Mouse (Mus musculus): ENCODE measurements at regions not wholly inside any gene's neighbourhood (a gene's known extent, or its start where the extent isn't known, plus 50 kb on each side); places are given as distances from the start of the nearest gene placed in this dataset.
A peak's percentile ranks its signal among the peaks of the same experiment; 100 is the strongest.
"Not testable (repeated sequence)": the region's sequence is repeated elsewhere in the genome, so short reads cannot be mapped to it uniquely, and the experiment has no call there.

GRCm38 (mm10) chr10:8116821-8117220 lies 160.8 kb upstream of the Tab2 start:
- Histone ChIP-seq H3K9ac (ENCODE audit: low read length) (no peak overlapping the region), H3K27me3 (ENCODE audit: control insufficient read depth, insufficient read depth, low read depth, low read length) (no peaks in the 10 kb centered on the region), H3K36me3 (ENCODE audit: control insufficient read depth, insufficient read depth, low read length) (no peaks in the 10 kb centered on the region), H3K4me2 (ENCODE audit: low read depth, low read length) (no peak overlapping the region), H3K27ac (ENCODE audit: low read length) (no peak overlapping the region), H3K4me1 (replicated peaks; ENCODE audit: control insufficient read depth, insufficient read depth, low read length) (0 out of 2 replicates have a peak, but pooled peaks cover 2% of the 10 kb centered on the region), H3K9me3 (ENCODE audit: control insufficient read depth, low read length) (no peaks in the 10 kb centered on the region), H3K4me3 (ENCODE audit: low read length) (no peak overlapping the region)
- WGBS: 64% methylated on average over 8 of the region's 8 CpGs
- ATAC-seq (ENCODE audit: low read depth): no peak; the same call in 1 of the 2 replicates

- not testable (repeated sequence) for ATAC-seq (ENCODE audit: low read depth); H3K36me3 ChIP-seq (ENCODE audit: control insufficient read depth, insufficient read depth, low read length); H3K27me3 ChIP-seq (ENCODE audit: control insufficient read depth, insufficient read depth, low read depth, low read length); H3K4me1 ChIP-seq (replicated peaks; ENCODE audit: control insufficient read depth, insufficient read depth, low read length); H3K9me3 ChIP-seq (ENCODE audit: control insufficient read depth, low read length); H3K27ac ChIP-seq (ENCODE audit: low read length); H3K4me2 ChIP-seq (ENCODE audit: low read depth, low read length); H3K4me3 ChIP-seq (ENCODE audit: low read length); H3K9ac ChIP-seq (ENCODE audit: low read length)
- WGBS: 69% methylated on average over 5 of the region's 5 CpGs
These were observed 158.9 kb upstream of the Tab2 start for GRCm38 (mm10) chr10:8114932-8115331.

DNA sequence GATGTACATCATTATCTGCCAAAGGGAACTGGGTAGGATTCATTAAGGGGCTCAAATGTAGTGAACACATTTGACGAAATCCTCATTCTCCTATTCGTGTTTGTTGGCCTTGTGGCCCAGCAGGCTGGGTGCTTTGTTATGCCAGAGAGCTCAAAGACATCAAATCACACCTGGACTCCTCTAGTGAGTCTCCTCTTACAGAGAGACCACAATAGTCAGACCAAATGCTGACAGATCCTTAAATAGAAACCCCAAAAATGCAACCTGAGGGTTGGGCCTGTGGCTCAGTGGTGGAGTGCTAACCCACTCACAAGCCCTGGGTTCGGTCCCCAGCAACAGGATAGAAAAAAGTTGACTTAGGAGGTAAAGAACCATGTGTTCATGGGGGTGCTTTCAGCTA lies 158.5 kb upstream of the Tab2 start:
- WGBS: 58% methylated on average over 3 of the region's 3 CpGs
- no peak for ATAC-seq (ENCODE audit: low read depth)
- Histone ChIP-seq H3K4me3 (ENCODE audit: low read length) (no peak overlapping the region), H3K4me1 (replicated peaks; ENCODE audit: control insufficient read depth, insufficient read depth, low read length) (no peaks in the 10 kb centered on the region), H3K36me3 (ENCODE audit: control insufficient read depth, insufficient read depth, low read length) (no peaks in the 10 kb centered on the region), H3K27ac (ENCODE audit: low read length) (no peak overlapping the region), H3K27me3 (ENCODE audit: control insufficient read depth, insufficient read depth, low read depth, low read length) (no peaks in the 10 kb centered on the region), H3K4me2 (ENCODE audit: low read depth, low read length) (no peak overlapping the region), H3K9me3 (ENCODE audit: control insufficient read depth, low read length) (no peaks in the 10 kb centered on the region), H3K9ac (ENCODE audit: low read length) (no peak overlapping the region)

GRCm38 (mm10) chr10:8100489-8100888 lies 144.5 kb upstream of the Tab2 start:
- Histone ChIP-seq H3K27ac (ENCODE audit: low read length) (no peak overlapping the region), H3K36me3 (ENCODE audit: control insufficient read depth, insufficient read depth, low read length) (no peaks in the 10 kb centered on the region), H3K4me2 (ENCODE audit: low read depth, low read length) (no peak overlapping the region), H3K9ac (ENCODE audit: low read length) (no peak overlapping the region), H3K4me3 (ENCODE audit: low read length) (no peak overlapping the region), H3K4me1 (replicated peaks; ENCODE audit: control insufficient read depth, insufficient read depth, low read length) (no peaks in the 10 kb centered on the region), H3K27me3 (ENCODE audit: control insufficient read depth, insufficient read depth, low read depth, low read length) (no peaks in the 10 kb centered on the region), H3K9me3 (ENCODE audit: control insufficient read depth, low read length) (peaks cover 3% of the 10 kb centered on the region; the same call in 1 of the 2 replicates)
- no peak for ATAC-seq (ENCODE audit: low read depth)
- 57% methylated on average over 6 of the region's 6 CpGs for WGBS

DNA sequence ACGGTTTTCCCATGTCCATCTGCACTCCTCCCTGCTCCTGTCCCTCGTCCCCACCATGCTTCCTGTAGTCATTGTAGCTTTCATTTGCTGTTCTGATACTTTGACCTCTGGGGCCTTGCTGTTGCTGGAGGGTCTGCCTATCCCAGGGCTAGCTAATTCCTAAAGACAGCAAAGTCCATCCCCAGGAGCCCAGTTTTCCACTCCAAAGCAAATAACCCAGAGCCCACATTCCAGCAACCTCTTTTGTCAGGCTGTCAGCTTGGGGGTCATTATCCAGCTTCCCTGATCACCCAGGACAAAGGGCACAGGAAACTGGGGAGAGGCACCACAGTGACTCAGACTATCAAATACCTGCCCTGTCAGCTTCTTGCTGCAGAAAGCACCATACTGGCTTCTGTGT lies 139.9 kb upstream of the Tab2 start:
- 46% methylated on average over 2 of the region's 2 CpGs for WGBS
- no peak overlapping the region for H3K4me3 ChIP-seq (ENCODE audit: low read length)
- H3K4me2 ChIP-seq (ENCODE audit: low read depth, low read length): no peak overlapping the region
- peaks cover 6% of the 10 kb centered on the region for H3K4me1 ChIP-seq (replicated peaks; ENCODE audit: control insufficient read depth, insufficient read depth, low read length)
- no peak for ATAC-seq (ENCODE audit: low read depth)
- no peaks in the 10 kb centered on the region for H3K36me3 ChIP-seq (ENCODE audit: control insufficient read depth, insufficient read depth, low read length)
- H3K27me3 ChIP-seq (ENCODE audit: control insufficient read depth, insufficient read depth, low read depth, low read length): no peaks in the 10 kb centered on the region
- no peaks in the 10 kb centered on the region for H3K9me3 ChIP-seq (ENCODE audit: control insufficient read depth, low read length)
- H3K9ac ChIP-seq (ENCODE audit: low read length): no peak overlapping the region
- no peak overlapping the region for H3K27ac ChIP-seq (ENCODE audit: low read length)

- no peaks in the 10 kb centered on the region for H3K9me3 ChIP-seq (ENCODE audit: control insufficient read depth, low read length)
- H3K27me3 ChIP-seq (ENCODE audit: control insufficient read depth, insufficient read depth, low read depth, low read length): no peaks in the 10 kb centered on the region
- no peak overlapping the region for H3K27ac ChIP-seq (ENCODE audit: low read length)
- no peak overlapping the region for H3K4me3 ChIP-seq (ENCODE audit: low read length)
- ATAC-seq (ENCODE audit: low read depth): no peak
- no peak overlapping the region for H3K4me2 ChIP-seq (ENCODE audit: low read depth, low read length)
- WGBS: 87% methylated on average over 3 of the region's 3 CpGs
- H3K36me3 ChIP-seq (ENCODE audit: control insufficient read depth, insufficient read depth, low read length): no peaks in the 10 kb centered on the region
- no peak overlapping the region for H3K9ac ChIP-seq (ENCODE audit: low read length)
- peaks cover 6% of the 10 kb centered on the region for H3K4me1 ChIP-seq (replicated peaks; ENCODE audit: control insufficient read depth, insufficient read depth, low read length)
These were observed 139.2 kb upstream of the Tab2 start for GRCm38 (mm10) chr10:8095206-8095605.

- H3K9me3 ChIP-seq (ENCODE audit: control insufficient read depth, low read length): no peaks in the 10 kb centered on the region
- no peak overlapping the region for H3K4me3 ChIP-seq (ENCODE audit: low read length)
- H3K4me1 ChIP-seq (replicated peaks; ENCODE audit: control insufficient read depth, insufficient read depth, low read length): peaks cover 12% of the 10 kb centered on the region
- no peak overlapping the region for H3K9ac ChIP-seq (ENCODE audit: low read length)
- H3K27me3 ChIP-seq (ENCODE audit: control insufficient read depth, insufficient read depth, low read depth, low read length): no peaks in the 10 kb centered on the region
- ATAC-seq (ENCODE audit: low read depth): peak; percentile 77
- H3K4me2 ChIP-seq (ENCODE audit: low read depth, low read length): no peak overlapping the region; the same call in 1 of the 2 replicates
- no peaks in the 10 kb centered on the region for H3K36me3 ChIP-seq (ENCODE audit: control insufficient read depth, insufficient read depth, low read length)
- WGBS: 27% methylated on average over 8 of the region's 8 CpGs
- no peak overlapping the region for H3K27ac ChIP-seq (ENCODE audit: low read length)
These were observed 136.0 kb upstream of the Tab2 start for GRCm38 (mm10) chr10:8091871-8092552.

GRCm38 (mm10) chr10:8089296-8089695 lies 133.3 kb upstream of the Tab2 start:
- WGBS: 30% methylated on average over 9 of the region's 9 CpGs
- no peak overlapping the region; the same call in 1 of the 2 replicates for H3K4me2 ChIP-seq (ENCODE audit: low read depth, low read length)
- peaks cover 14% of the 10 kb centered on the region for H3K4me1 ChIP-seq (replicated peaks; ENCODE audit: control insufficient read depth, insufficient read depth, low read length)
- no peaks in the 10 kb centered on the region for H3K27me3 ChIP-seq (ENCODE audit: control insufficient read depth, insufficient read depth, low read depth, low read length)
- no peaks in the 10 kb centered on the region for H3K9me3 ChIP-seq (ENCODE audit: control insufficient read depth, low read length)
- H3K4me3 ChIP-seq (ENCODE audit: low read length): no peak overlapping the region
- no peak overlapping the region for H3K27ac ChIP-seq (ENCODE audit: low read length)
- no peak for ATAC-seq (ENCODE audit: low read depth)
- no peaks in the 10 kb centered on the region for H3K36me3 ChIP-seq (ENCODE audit: control insufficient read depth, insufficient read depth, low read length)
- H3K9ac ChIP-seq (ENCODE audit: low read length): no peak overlapping the region

GRCm38 (mm10) chr10:8088737-8089136 lies 132.7 kb upstream of the Tab2 start:
- peaks cover 14% of the 10 kb centered on the region for H3K4me1 ChIP-seq (replicated peaks; ENCODE audit: control insufficient read depth, insufficient read depth, low read length)
- no peak overlapping the region for H3K4me3 ChIP-seq (ENCODE audit: low read length)
- 64% methylated on average over 3 of the region's 3 CpGs for WGBS
- H3K9ac ChIP-seq (ENCODE audit: low read length): no peak overlapping the region
- no peak for ATAC-seq (ENCODE audit: low read depth)
- no peaks in the 10 kb centered on the region for H3K36me3 ChIP-seq (ENCODE audit: control insufficient read depth, insufficient read depth, low read length)
- no peaks in the 10 kb centered on the region for H3K27me3 ChIP-seq (ENCODE audit: control insufficient read depth, insufficient read depth, low read depth, low read length)
- no peak overlapping the region for H3K4me2 ChIP-seq (ENCODE audit: low read depth, low read length)
- H3K27ac ChIP-seq (ENCODE audit: low read length): no peak overlapping the region
- no peaks in the 10 kb centered on the region for H3K9me3 ChIP-seq (ENCODE audit: control insufficient read depth, low read length)

- no peaks in the 10 kb centered on the region for H3K9me3 ChIP-seq (ENCODE audit: control insufficient read depth, low read length)
- no peak overlapping the region for H3K4me2 ChIP-seq (ENCODE audit: low read depth, low read length)
- peaks cover 14% of the 10 kb centered on the region for H3K4me1 ChIP-seq (replicated peaks; ENCODE audit: control insufficient read depth, insufficient read depth, low read length)
- H3K9ac ChIP-seq (ENCODE audit: low read length): no peak overlapping the region
- ATAC-seq (ENCODE audit: low read depth): no peak
- no peaks in the 10 kb centered on the region for H3K27me3 ChIP-seq (ENCODE audit: control insufficient read depth, insufficient read depth, low read depth, low read length)
- H3K4me3 ChIP-seq (ENCODE audit: low read length): no peak overlapping the region
- no peak overlapping the region for H3K27ac ChIP-seq (ENCODE audit: low read length)
- 88% methylated on average over 3 of the region's 3 CpGs for WGBS
- H3K36me3 ChIP-seq (ENCODE audit: control insufficient read depth, insufficient read depth, low read length): no peaks in the 10 kb centered on the region
These were observed 132.3 kb upstream of the Tab2 start for GRCm38 (mm10) chr10:8088321-8088720.
